Mouse (Mus musculus) liver, embryonic 14.5 days (tissue): ENCODE data around the gene Spag8.

Source experiments
- CTCF ChIP-seq: IDR thresholded peaks from 2 replicates; pipeline ENCODE4 v1.5.1; 2016; ENCODE audit warnings: antibody characterized with exemption, low read depth, control low read depth
- EP300 ChIP-seq: IDR thresholded peaks from 2 replicates; pipeline ENCODE4 v1.6.1; 2016; ENCODE audit warnings: antibody characterized with exemption, low read depth

GRCm38 (mm10) chr4:43668782-43669427 lies 15.5 kb upstream of the Spag8 start, which contains the start of the genes Tmem8b and Fam221b:
- no peak for TF ChIP-seq EP300
- TF ChIP-seq CTCF, result no peak
